Mouse (Mus musculus) CH12.LX (cell line): ENCODE results near the gene Sdsl.

Experiments used
- CTCF ChIP-seq, 2 experiments: IDR thresholded peaks in 1 of 2; conservative IDR thresholded peaks in 1 of 2; 2 replicates each; pipeline ENCODE4 v1.5.1; 2011 to 2012; ENCODE audit warnings: low read depth in 2 of 2, low read length in 2 of 2, improper control_type of control experiment in 1 of 2, inconsistent platforms in 1 of 2, mild to moderate bottlenecking in 1 of 2, moderate library complexity in 1 of 2
- POLR2A ChIP-seq: IDR thresholded peaks from 2 replicates; pipeline ENCODE4 v1.6.1; 2011; ENCODE audit warnings: low read depth, mild to moderate bottlenecking, improper control_type of control experiment, low read length
- POLR2AphosphoS2 ChIP-seq: IDR thresholded peaks from 2 replicates; pipeline ENCODE4 v1.6.1; 2011; ENCODE audit warnings: low read depth, low read length, improper control_type of control experiment
- TCF12 ChIP-seq: IDR thresholded peaks from 2 replicates; pipeline ENCODE4 v1.6.1; 2014; ENCODE audit warnings: low read depth, mild to moderate bottlenecking, inconsistent platforms, low read length, improper control_type of control experiment
- ZC3H11A ChIP-seq: IDR thresholded peaks from 2 replicates; pipeline ENCODE4 v1.6.1; 2012; ENCODE audit warnings: low read depth, mild to moderate bottlenecking, inconsistent platforms, low read length, improper control_type of control experiment

DNA sequence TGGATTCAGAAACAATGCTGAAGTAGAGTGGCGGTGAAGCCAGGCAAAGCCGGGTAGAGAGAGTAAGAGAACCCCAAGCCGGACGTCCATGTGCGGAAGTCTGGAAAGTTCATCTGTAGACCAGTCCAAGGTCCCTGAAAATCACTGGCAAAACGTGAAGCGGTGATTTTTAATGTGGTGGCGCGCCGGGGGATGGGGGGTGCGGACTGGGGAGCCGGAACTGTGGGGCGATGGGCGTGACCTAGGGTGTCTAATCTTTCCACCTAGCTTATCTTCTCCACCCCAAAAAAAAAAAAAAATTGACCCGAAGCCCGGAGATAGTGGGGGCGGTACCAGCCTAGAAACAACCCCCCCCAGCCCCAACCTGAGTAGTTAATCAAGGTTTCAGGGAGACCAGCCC, 35.1 kb downstream of the Sdsl start:
- no peak for TF ChIP-seq POLR2A
- no peak for TF ChIP-seq POLR2AphosphoS2
- TF ChIP-seq TCF12, result no peak
- TF ChIP-seq ZC3H11A, result no peak
- TF ChIP-seq CTCF (conservative IDR thresholded peaks at IDR 0.05 in 1 of 2, IDR thresholded peaks at IDR 0.05 in 1 of 2; ENCODE audit: low read depth in 2 of 2, low read length in 2 of 2), result no peak
